Mouse (Mus musculus): ENCODE data around the gene Plcb1.

Gene Plcb1

DNA sequence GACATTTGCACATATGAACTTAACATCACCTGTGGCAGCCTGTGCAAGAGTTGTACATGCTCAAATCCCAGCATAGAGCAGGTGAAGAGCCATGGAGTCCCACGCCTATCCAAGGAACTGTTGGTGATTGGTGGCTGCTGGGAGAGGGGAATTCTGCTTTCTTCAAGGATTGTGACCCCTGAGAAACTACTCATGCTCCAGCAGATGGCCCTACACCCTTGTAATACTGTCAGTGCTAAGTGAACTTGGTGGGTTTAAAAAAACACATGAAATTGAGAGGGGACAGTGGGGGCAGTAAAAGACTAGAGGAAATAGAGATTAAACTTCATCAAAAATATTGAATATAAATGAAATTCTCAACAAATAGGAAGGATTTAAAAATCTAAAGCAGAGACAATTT is 53.0 kb downstream of the Plcb1 start:
- no peak for DNase-seq (ENCODE audit: low read depth)

DNA sequence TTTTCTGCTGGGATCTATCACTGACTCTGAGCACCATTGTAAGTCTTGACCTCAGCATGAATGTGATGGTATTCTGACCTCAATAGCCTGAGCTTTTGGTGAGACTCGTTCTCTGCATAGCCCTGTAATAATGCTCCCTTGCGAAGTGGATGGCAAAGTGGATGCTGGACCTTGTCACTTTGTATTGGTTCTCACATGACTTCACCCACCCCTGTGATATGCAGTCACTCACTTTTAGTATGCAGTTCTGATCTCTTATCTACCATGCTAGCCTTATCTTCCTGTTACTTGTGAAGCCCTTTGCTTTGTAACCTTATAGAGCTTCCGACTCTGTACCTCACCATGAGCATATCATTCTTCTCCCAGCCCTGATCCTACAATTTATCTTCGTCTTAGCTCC is 57.0 kb downstream of the Plcb1 start:
- no peak for DNase-seq (ENCODE audit: low read depth)

DNA sequence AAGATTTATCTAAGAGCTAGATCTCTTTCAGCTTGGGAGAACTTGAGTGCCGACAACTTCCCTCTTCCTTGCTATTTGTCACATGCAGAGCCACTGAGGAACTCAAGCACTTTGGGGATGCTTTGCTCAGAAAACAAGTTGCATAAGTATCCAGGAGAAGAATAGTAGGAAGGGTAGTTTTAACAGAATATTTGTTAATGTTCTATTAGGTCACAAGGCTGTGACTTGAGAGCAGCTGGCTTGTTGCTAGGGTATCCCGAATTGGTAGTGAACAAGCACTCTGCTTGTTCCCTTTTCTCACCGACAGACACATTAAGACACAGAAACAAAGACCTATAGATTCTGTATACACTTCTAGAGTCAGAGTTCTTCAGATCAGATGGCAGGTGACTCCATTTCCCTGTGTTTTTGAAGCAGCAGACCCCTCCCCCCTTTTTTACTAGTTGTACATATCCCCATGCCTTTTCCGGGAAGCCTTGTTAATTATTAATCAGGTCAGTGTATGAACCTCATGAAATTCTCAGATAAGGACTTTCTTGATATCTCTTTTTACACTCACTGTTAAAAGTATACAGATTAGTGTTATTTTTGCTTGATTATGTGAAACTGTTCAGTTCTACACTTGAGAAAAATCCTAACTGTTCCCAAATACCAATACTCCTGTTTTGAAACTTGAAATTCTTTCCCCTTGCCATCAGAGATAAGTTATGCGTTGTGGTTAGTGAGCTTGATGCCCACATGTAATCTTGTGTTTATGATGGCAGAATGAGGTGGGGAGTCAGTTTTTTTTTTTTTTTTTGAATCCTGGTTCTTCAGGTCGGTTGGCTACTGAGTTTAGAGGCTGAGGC is 58.7 kb downstream of the Plcb1 start:
- no peak for DNase-seq (ENCODE audit: low read depth)

DNA sequence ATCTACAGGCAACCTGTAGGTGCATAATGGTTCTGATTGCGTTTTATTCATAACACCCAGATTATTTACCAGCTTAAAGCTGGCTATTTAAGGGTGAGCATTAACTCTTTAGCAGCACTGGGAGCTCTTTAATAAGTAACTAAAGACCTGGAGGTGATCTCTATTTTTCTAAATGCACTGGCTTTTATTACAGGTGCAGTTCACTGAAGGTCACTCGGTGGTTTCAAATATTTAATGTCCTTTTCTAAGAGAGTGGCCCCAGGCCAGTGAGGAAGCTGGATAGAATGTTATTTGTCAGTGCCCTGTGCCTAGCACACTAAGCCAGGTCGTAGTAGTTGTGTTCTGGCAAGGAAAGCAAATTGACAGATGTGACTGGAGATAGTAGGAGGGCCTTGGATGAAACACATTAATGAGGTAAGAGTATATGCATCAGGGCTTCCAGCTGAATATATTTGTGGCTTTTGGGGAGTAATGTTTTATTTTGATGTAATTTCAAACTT is 59.4 kb downstream of the Plcb1 start:
- DNase-seq (ENCODE audit: low read depth) = no peak

DNA sequence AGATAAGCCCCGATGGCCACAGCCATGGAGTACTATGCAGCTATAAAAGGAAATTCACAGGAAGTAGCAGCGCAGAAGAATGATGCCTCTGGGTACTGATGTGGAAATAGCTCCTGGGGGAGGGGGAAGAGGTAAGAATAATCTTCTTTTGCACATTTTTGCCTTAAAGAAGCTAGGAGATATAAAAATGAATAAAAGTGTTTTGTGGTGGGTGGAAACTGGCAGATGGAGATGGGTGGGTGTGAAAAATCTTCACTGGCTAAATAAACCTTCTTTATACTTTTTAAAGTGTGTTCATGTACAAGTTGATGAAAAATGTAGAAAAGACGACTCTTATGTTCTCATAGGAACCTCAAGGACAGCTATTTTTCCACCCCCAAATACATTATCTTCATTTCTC is 60.7 kb downstream of the Plcb1 start:
- no peak for DNase-seq (ENCODE audit: low read depth)

DNA sequence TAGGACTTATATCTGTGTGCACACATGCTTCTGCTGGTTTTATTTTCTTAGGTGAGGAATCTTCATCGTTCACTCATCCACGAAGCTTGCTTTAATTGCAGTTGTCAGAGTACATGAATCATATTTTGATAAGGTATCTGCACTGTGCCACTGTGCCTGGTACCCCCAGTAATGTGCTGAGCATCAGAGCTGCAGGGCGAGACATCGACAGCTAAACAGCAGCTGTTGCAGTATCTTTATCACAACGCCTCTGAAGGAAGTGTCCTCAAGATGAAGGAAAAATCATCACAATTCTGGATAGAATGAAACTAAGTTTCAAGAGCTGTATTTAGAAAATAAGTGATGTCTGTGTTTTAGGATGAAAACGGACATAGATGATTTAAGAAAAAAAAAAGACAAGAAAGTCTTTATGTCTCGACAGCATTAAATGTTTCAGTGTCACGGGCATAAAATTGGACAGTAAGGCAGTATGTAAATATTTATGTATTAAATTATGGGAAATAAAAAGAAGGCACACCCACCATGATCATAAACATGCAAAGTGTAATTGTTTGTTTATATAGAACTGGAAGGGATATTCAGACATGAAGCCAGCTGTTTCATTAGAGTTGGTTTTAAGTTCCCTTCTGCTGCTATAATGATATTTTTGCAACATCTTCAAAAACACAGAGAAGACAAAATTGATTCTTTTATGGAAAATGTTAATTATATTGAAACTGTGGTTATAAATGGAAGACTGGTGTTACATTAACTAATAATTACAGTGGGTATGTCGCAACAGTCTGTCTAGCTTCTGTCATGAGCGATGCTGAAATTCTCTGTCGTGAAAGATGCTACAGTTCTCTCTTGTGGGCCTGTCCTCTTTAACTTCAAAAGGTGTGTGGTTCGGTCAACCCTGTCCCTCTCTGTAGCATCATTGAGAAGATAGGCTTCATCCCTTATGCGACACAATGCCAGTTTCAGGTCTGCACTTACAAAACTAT is 65.6 kb downstream of the Plcb1 start:
- no peak for DNase-seq (ENCODE audit: low read depth)

DNA sequence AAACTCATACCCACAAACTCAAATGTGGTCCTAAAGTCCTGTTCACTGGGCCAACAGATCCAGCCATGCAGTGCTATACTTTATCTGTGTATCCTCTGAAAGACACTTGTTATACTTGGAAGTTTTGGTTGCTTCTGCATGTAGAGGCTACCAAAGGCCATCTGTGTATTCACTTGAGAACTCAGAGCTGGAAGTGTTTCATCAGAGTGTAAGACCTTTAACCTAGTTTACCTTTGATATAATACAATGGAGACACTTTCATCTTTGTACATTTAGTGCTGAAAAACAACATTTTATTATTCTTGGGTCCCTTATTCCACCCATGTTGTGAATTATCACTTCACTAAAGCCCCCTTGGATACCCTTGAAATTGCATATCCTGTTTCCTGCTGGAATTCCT is 70.4 kb downstream of the Plcb1 start:
- DNase-seq (ENCODE audit: low read depth) = no peak

DNA sequence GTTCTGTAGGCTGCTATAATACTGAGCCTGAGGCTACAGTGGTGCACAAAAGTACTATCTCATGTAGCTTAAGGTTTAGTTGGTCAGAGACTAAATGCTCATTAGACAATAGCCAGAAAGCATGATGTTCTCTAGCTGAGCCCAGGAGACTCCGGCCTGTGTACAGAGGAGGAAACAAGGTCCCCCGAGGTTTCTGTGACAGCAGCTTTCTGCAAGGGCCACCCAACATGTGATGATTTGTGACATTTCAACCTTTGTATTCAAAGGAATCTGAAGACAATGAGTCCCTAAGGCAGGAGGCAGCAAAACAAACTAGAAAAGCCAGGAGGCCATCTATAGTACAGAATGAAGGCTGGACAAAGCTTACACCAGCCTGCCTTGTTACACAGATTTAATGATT is 70.8 kb downstream of the Plcb1 start:
- no peak for DNase-seq (ENCODE audit: low read depth)

DNA sequence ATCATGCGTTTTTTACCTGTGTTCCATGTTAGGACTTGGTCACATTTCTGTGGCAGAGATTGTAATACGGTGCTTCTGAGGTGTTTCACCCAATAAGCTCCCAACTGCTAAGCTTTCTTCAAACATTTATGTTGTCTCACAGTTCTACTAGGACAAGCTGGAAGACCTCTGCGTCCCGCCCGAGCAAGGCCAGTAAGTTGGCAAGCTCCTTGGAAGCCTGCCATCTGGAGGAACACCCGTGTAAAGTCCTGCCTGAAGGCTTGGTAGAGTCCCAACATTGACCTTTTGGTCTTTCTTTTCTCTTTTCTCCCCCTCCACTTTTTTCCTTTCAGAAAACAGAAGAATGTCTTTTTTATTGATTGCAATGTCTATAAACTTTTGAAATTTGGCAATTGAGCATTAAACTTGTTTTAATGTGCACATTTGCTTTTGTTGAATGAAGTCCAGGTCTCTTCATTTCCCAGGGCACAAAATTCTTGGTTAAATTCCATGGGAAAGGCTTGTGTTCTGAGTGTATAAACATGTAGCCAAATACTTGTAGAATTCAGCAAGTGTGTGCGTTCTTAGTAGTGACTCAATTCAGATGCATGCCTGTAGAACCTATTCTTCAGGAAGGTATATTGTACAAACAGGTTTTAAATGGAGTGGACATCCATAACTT is 79.2 kb downstream of the Plcb1 start:
- peak; percentile 58 for DNase-seq (ENCODE audit: low read depth)

DNA sequence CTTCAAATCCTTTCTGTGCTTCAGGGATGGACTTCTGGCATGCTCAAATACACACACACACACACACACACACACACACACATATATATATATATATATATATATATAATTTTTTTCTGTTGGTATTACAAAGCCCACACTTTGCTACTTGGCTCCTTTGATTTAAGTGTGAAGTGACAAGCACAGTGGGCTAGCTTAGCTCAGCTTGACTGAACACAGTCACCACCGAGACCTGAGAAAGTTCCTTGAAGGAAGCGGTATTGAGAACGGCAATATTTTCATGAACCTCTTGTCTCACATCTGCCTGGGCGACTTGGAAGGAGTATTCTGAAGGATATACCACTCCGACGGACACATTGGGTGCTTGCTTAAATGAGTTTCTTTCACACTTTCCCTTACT is 81.5 kb downstream of the Plcb1 start:
- no peak for DNase-seq (ENCODE audit: low read depth)

DNA sequence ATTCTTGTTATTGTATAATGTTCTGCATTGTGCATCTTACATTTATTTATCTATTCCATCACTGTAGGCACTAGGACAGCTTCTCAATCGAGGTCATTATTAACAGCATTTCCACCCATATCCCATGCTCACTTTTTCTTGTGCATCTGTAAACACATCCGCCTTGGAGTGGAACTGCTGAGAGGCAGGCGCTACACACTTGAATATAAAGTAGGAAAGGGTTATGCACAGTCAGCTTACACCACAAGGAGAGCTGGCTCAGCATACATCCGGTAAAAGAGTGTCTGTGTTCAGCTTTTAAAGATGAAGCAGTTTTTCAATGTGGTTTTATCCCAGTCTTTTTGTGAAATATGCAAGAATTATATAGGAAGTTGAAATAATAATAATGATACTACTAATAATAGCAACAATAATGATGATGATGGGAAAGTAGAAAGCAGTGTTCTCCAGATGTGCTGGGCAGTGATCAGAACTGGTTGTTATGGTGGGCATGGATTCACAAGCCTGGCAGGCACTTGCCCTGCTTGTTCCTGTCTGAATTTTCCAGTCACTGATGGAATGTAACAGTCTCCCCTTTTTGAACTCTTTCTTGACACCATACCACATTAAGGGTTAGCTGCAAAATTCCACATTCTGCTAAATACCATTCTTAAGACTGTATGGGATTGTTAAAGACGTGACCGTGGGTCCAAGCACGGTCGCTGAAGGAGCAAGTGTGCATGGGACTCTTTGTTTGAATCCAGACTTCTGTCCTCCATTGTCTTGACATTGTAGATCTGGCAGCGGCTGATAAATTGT is 86.0 kb downstream of the Plcb1 start:
- no peak for DNase-seq (ENCODE audit: low read depth)

DNA sequence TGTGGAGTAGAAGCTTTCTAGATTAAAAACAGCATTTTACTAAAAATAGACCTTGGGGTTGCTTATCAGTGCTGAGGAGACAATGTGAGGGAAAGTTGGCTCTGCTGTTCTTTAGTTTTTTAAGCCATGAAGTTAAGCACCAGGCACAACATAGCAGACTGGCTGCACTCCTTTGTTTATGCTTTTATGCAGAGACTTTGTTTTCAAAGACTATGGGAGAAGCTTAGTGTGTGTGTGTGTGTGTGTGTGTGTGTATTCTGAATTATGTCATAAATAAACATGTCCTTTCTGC is 86.6 kb downstream of the Plcb1 start:
- no peak for DNase-seq (ENCODE audit: low read depth)

DNA sequence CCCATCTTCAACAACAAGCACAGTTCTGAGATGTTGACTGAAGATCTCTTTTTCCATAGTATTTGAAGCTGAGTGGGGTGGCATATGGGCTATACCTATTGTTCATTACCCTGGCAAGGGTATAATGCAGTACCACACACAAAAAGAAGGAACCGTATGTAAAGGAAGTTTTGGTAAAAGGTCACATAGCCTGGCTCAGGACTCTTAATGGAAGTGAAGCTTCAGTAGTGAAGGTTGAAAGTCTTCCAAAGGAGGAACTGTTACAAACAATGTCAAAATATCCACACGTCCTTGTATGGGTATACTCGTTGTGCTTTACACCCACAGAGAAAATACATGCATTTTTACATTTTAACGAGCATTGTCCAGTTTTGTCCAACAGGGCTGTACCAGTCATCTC is 91.3 kb downstream of the Plcb1 start:
- DNase-seq (ENCODE audit: low read depth) = no peak

DNA sequence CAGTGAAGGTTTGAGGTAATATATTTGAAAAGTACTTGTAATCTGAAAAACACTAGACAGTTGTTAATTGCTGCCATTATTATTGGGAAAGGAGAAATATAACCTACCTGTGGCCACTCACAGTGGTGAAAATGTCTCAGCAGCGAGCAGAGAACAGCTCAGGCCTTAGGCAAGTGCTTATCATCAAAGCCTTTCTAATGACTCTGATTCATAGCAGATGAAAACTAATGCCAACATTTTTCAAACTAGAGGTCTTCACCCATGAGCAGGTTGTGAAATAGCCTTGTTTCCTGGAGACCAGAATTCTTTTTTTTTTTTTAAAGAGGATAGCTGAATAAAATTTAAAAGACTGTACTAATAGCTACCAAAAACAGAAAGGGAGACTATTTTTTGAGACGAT is 105.3 kb downstream of the Plcb1 start:
- DNase-seq (ENCODE audit: low read depth) = peak; percentile 25

DNA sequence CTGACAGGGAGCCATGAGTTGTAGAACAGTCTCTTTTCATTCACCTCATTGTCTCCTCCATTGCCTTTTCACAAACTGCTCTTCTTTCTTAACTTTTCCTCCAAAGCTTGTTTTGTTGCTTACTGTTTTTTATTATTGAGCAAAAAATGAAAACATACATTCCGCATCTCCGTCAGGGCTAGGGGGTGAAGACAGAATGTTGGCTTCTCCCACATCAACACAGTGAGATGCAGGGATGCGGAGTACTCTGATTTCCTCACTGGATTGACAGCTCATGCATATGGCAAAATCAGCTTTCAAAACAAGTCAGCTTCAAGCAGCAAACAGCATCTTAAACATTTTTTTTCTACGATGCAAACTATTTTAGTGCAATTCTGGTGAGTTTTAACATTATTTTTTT is 108.9 kb downstream of the Plcb1 start:
- no peak for DNase-seq (ENCODE audit: low read depth)

DNA sequence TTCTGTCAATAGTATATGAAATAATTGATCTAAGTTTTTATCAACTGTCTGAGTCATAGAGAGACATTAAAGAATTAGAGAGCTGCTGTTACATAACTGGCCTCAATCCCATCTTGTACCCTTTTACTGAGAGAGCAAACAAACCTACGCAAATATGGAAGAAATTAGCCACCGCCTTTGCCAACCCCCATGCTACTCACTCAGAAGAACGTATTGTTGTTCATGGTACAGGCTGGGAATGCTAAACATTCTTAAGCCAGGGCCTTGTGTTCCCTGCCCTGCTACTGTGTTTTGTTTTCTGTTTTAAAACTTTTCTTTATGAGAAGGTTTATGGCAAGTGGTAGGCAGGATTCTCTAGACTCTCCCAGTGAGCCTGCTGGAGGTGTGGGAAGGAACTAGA is 110.3 kb downstream of the Plcb1 start:
- DNase-seq (ENCODE audit: low read depth) = no peak

DNA sequence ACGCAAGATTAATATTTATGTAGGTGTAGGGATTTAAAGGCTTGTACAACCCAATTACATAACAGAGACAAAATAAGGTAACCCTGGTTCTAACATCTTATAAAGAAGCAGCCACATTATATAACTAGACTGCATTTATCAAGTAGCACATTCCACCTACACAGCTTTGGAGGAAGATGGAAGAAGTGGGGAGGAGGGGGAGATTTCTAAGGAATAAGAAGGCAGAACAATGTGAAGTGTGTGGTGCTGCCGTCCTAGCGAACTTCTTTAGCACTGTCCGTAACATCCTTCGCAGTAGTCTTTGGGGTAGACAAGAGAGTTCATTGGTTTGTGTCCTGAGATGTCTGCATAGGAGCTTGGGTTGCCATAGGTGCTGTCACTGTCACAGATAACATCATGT is 111.2 kb downstream of the Plcb1 start:
- no peak for DNase-seq (ENCODE audit: low read depth)

DNA sequence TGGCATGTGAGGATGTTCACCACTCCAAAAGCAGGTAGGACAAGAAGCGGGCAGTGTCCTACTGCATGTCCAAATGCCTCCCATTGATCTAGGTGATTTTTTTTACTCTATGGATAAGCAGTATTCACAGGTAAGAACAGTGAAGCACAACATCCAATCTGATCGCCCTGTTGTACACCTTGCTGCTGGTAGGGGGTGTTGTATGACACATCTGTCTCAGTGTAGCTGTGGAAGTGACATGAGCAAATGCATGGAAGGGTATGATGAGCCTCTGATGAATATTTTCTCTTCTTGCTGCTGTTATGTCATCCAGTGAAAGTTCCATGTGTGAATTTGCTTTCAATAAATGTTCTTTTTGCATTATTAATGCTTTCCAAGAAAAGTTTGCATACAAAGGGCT is 115.7 kb downstream of the Plcb1 start:
- DNase-seq (ENCODE audit: low read depth) = no peak

DNA sequence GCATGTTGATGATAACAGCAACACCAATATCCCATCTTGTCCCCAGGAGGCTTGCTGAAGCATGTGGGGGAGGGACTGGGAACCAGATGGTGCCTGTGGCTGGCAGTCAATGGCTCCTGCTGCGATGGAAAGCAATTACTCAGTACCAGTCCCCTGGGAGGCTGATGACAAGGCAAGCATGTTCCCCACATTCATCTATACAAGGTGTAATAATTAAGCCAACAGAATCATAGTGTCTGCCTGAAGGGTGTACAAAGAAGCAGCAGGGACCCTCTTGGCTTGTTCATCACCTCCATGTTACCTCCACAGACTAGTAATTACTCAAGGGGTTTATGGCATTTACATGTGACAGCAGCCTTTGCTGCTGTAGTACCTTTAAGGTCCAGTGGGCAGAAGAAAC is 125.0 kb downstream of the Plcb1 start:
- DNase-seq (ENCODE audit: low read depth) = no peak

DNA sequence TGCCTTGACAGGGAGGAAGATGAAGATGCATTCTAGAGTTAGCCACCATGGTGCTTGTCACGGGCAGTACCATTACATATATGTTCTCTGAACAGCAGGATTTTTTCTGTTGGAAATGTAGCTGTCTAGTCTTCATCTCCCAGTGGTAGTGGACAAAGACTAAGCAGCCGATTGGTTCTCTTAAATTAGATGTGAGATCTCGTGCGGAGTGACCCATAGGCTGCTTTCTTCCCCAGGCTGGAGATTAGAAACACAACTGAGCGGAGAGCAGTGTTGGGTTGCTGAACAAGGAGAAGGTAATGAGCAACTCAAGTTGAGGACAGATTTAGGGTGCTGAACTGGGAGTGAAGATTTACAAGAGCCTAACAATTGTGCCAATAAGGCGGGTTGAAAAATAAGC is 125.5 kb downstream of the Plcb1 start:
- no peak for DNase-seq (ENCODE audit: low read depth)

DNA sequence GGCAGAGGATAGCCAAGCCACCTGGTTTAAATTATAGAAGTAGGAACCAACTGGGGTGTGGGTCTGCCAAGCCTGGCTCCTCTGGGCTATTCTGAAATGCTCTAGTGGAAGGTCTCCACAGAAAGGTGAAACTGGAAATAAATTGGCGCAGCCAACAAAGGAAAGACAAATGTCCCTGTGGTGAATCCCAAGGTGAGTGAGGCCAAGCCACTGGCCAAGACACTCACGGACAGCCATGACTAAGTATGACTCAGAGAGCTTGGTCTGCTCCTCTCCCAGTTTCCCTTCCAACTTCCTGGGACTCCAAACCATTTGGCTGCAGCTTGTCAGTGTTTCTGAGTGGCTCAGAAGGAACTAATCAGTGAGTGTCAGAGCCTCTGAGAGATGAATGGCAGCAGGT is 126.7 kb downstream of the Plcb1 start:
- DNase-seq (ENCODE audit: low read depth) = no peak

DNA sequence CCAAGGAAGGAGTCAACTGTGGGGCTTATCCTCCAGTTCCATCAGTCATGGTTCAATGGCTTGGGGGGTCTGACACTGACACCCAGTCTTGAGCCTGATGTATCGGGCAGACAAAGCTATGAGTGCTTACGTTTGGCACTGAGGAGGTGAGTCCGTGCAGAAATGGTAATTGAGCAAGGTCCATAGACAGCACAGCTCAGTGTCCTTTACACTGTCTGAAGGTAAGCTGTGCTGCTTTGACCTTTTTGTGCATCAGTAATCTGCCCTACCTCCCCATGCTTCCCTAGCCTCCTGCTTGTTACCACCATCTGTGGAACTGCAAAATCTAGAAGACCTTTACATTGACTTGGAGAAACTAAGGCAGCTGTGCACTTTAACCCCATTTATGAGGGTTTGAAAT is 127.7 kb downstream of the Plcb1 start:
- DNase-seq (ENCODE audit: low read depth) = no peak
